Mouse (Mus musculus): ENCODE data around the gene Phactr3. TPM values are rescaled to one million over a fixed set of nuclear protein-coding genes. Genes with fewer than 3 reads are reported as not detected.
A peak's percentile ranks its signal among the peaks of the same experiment; 100 is the strongest.

Phactr3 gene
- polyA plus RNA-seq, 1 experiment from 2014 or later, result 0.20 TPM

GRCm38 (mm10) chr2:178245841-178246240 lies 127.1 kb downstream of the Phactr3 start:
- Histone ChIP-seq H3K27me3 (replicated peaks; ENCODE audit: insufficient read depth, low read length) (no peaks in the 10 kb centered on the region), H3K27ac (ENCODE audit: low read length) (no peak overlapping the region), H3K4me1 (ENCODE audit: insufficient read depth, low read depth, low read length) (no peaks in the 10 kb centered on the region), H3K36me3 (ENCODE audit: insufficient read depth, low read length) (no peaks in the 10 kb centered on the region), H3K4me2 (replicated peaks; ENCODE audit: low read depth, low read length) (no peak overlapping the region), H3K9ac (replicated peaks; ENCODE audit: low read depth) (no peak overlapping the region), H3K4me3 (ENCODE audit: low read depth, low read length) (no peak overlapping the region), H3K9me3 (ENCODE audit: low read length) (no peaks in the 10 kb centered on the region)
- ATAC-seq (no peak), DNase-seq (ENCODE audit: low spot score) (no peak)
- 74% methylated on average over 5 of the region's 5 CpGs for WGBS
- TF ChIP-seq CTCF (IDR thresholded peaks at IDR 0.05), result no peak
- no peak for TF ChIP-seq EP300 (IDR thresholded peaks at IDR 0.05)

GRCm38 (mm10) chr2:178246767-178247166 lies 128.0 kb downstream of the Phactr3 start:
- Histone ChIP-seq H3K36me3 (ENCODE audit: insufficient read depth, low read length) (no peaks in the 10 kb centered on the region), H3K27ac (ENCODE audit: low read length) (no peak overlapping the region), H3K4me1 (ENCODE audit: insufficient read depth, low read depth, low read length) (no peaks in the 10 kb centered on the region), H3K27me3 (replicated peaks; ENCODE audit: insufficient read depth, low read length) (no peaks in the 10 kb centered on the region), H3K9me3 (ENCODE audit: low read length) (no peaks in the 10 kb centered on the region), H3K4me2 (replicated peaks; ENCODE audit: low read depth, low read length) (no peak overlapping the region), H3K4me3 (ENCODE audit: low read depth, low read length) (no peak overlapping the region), H3K9ac (replicated peaks; ENCODE audit: low read depth) (no peak overlapping the region)
- peak; percentile 34; the same call in 1 of the 2 replicates for ATAC-seq
- 52% methylated on average over 4 of the region's 4 CpGs for WGBS
- DNase-seq (ENCODE audit: low spot score), result no peak
- TF ChIP-seq CTCF (IDR thresholded peaks at IDR 0.05) (peak; percentile 37), EP300 (IDR thresholded peaks at IDR 0.05) (no peak)

- Histone ChIP-seq H3K27me3 (replicated peaks; ENCODE audit: insufficient read depth, low read length) (no peaks in the 10 kb centered on the region), H3K27ac (ENCODE audit: low read length) (no peak overlapping the region), H3K36me3 (ENCODE audit: insufficient read depth, low read length) (no peaks in the 10 kb centered on the region), H3K4me2 (replicated peaks; ENCODE audit: low read depth, low read length) (no peak overlapping the region), H3K9me3 (ENCODE audit: low read length) (no peaks in the 10 kb centered on the region), H3K4me3 (ENCODE audit: low read depth, low read length) (no peak overlapping the region), H3K9ac (replicated peaks; ENCODE audit: low read depth) (no peak overlapping the region), H3K4me1 (ENCODE audit: insufficient read depth, low read depth, low read length) (no peaks in the 10 kb centered on the region)
- peak; percentile 66 for ATAC-seq
- peak; percentile 15 for DNase-seq (ENCODE audit: low spot score)
- peak; percentile 56 for TF ChIP-seq CTCF (IDR thresholded peaks at IDR 0.05)
- TF ChIP-seq EP300 (IDR thresholded peaks at IDR 0.05), result peak; percentile 20; the same call in 1 of the 2 replicates
- 43% methylated on average over 8 of the region's 8 CpGs for WGBS
Observed at GRCm38 (mm10) chr2:178247274-178247673, 128.5 kb downstream of the Phactr3 start.

- no peak for TF ChIP-seq CTCF (IDR thresholded peaks at IDR 0.05)
- TF ChIP-seq EP300 (IDR thresholded peaks at IDR 0.05), result no peak
- Histone ChIP-seq H3K4me3 (ENCODE audit: low read depth, low read length) (no peak overlapping the region), H3K27ac (ENCODE audit: low read length) (no peak overlapping the region), H3K27me3 (replicated peaks; ENCODE audit: insufficient read depth, low read length) (no peaks in the 10 kb centered on the region), H3K9ac (replicated peaks; ENCODE audit: low read depth) (no peak overlapping the region), H3K4me1 (ENCODE audit: insufficient read depth, low read depth, low read length) (no peaks in the 10 kb centered on the region), H3K4me2 (replicated peaks; ENCODE audit: low read depth, low read length) (no peak overlapping the region), H3K36me3 (ENCODE audit: insufficient read depth, low read length) (no peaks in the 10 kb centered on the region), H3K9me3 (ENCODE audit: low read length) (no peaks in the 10 kb centered on the region)
- WGBS, result 0% methylated on average over 3 of the region's 3 CpGs
- DNase-seq (ENCODE audit: low spot score) (no peak), ATAC-seq (no peak)
Observed at GRCm38 (mm10) chr2:178257117-178257825, 138.5 kb downstream of the Phactr3 start.

- no peak overlapping the region for H3K4me2 ChIP-seq (replicated peaks; ENCODE audit: low read depth, low read length)
- no peak for ATAC-seq
- no peaks in the 10 kb centered on the region for H3K9me3 ChIP-seq (ENCODE audit: low read length)
- no peaks in the 10 kb centered on the region for H3K36me3 ChIP-seq (ENCODE audit: insufficient read depth, low read length)
- no peak overlapping the region for H3K9ac ChIP-seq (replicated peaks; ENCODE audit: low read depth)
- no peak for TF ChIP-seq EP300 (IDR thresholded peaks at IDR 0.05)
- no peak for TF ChIP-seq CTCF (IDR thresholded peaks at IDR 0.05)
- no peaks in the 10 kb centered on the region for H3K27me3 ChIP-seq (replicated peaks; ENCODE audit: insufficient read depth, low read length)
- H3K4me1 ChIP-seq (ENCODE audit: insufficient read depth, low read depth, low read length), result no peaks in the 10 kb centered on the region
- H3K4me3 ChIP-seq (ENCODE audit: low read depth, low read length), result no peak overlapping the region
- WGBS, result 10% methylated on average over 1 of the region's 2 CpGs
- H3K27ac ChIP-seq (ENCODE audit: low read length), result no peak overlapping the region
- no peak for DNase-seq (ENCODE audit: low spot score)
Observed at GRCm38 (mm10) chr2:178257986-178258555, 139.3 kb downstream of the Phactr3 start.

GRCm38 (mm10) chr2:178263055-178263454 lies 144.3 kb downstream of the Phactr3 start:
- no peaks in the 10 kb centered on the region for H3K4me1 ChIP-seq (ENCODE audit: insufficient read depth, low read depth, low read length)
- H3K4me2 ChIP-seq (replicated peaks; ENCODE audit: low read depth, low read length), result no peak overlapping the region
- no peak overlapping the region for H3K9ac ChIP-seq (replicated peaks; ENCODE audit: low read depth)
- H3K36me3 ChIP-seq (ENCODE audit: insufficient read depth, low read length), result no peaks in the 10 kb centered on the region
- no peak overlapping the region for H3K4me3 ChIP-seq (ENCODE audit: low read depth, low read length)
- ATAC-seq (no peak), DNase-seq (ENCODE audit: low spot score) (no peak)
- H3K27ac ChIP-seq (ENCODE audit: low read length), result no peak overlapping the region
- H3K9me3 ChIP-seq (ENCODE audit: low read length), result no peaks in the 10 kb centered on the region
- TF ChIP-seq CTCF (IDR thresholded peaks at IDR 0.05) (no peak), EP300 (IDR thresholded peaks at IDR 0.05) (no peak)
- no peaks in the 10 kb centered on the region for H3K27me3 ChIP-seq (replicated peaks; ENCODE audit: insufficient read depth, low read length)
- WGBS, result 83% methylated on average over 4 of the region's 4 CpGs
